Mouse (Mus musculus): ENCODE results near the gene Zfp266.
A peak's percentile ranks its signal among the peaks of the same experiment; 100 is the strongest.
"Not testable (repeated sequence)": the region's sequence is repeated elsewhere in the genome, so short reads cannot be mapped to it uniquely, and the experiment has no call there.

Zfp266 gene

DNA sequence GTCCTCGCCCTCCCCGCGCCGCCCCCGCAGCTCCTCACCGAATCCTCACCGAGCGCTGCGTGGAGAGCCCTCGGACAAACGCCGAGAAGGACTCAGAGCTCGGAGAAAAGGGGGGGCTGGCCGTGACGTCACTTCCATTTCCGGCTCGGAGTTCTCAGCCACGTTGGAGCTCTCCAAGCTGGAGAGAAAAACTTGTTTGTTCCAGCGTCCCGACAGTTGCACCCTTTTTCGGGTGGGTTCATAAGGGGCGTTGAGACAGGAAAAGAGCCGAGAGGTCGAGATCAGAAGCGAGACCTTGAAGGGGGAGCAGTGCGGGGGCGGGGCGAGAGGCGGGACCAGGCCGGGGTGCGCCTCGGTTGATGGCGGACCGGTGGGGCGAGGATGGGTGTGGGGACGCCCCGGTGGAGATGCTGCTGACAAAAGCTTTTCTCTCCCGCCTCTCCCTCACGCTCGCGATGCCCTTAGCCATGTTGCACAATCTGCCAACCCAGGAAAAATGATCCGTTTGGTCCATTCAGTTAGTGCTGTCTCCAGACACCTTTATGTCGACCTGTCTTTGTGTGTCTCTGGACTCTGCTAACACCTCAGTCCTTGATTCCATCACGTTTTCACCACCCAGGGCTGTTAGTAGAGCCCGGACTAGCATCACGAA lies at the start of gene Zfp266:
TSS of gene Zfp266 (minus strand) at position 112 of the 652 bp plus-strand sequence.
- DNase-seq (ENCODE audit: low spot score in 2 of 2) = peak; percentile 87 to 91

DNA sequence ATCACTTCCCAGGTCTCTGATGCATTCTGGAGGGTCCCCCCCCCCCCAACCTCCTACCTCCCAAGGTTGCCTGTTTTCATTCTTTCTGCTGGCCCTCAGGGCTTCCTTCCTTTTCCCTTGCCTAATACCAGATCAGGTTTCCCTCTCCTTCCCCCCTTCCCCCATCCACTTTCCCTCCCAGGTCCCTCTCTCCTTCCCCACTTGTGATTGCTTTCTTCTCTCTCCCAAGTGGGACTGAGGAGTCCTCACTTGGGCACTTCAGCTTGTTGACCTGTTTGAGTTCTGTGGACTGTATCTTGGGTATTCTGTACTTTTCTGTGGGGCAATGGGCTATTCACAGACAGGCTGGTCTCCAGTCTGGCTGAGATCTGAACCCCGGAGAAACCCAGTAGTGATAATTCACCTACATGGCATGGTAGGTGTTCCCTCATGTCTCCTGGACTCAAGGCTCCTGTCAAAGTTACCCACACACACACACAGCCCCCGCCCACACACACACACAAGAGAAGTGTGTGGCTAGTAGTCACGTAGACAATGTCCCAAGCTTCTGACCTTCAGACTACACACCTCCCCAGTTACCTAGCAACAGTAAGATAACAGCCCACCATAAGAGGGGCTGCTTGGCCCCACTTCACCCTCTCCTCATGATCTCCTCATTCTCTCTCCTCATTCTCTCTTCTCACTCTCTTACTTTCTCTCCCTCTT lies 44.3 kb upstream of the Zfp266 start:
- not testable (repeated sequence) for DNase-seq (ENCODE audit: low spot score in 2 of 2)

DNA sequence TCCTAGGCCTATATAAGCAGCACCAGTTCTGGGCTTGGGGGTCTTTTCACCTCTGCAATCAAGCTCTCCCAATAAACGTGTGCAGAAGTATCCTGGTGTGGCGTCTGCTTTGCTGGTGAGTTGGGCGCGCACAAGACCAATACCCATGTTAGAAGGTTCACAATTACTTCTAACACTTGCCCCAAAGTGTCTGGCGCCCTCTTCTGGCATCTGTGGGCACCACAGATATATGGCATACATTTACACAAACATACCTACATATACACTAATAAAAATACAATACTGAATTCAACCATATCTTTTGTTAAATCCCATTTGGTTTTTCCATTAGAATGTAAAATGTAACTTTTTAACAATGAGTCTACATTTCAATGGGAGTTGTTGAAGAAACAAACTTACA lies 41.0 kb upstream of the Zfp266 start:
- DNase-seq (ENCODE audit: low spot score in 2 of 2) = no peak

DNA sequence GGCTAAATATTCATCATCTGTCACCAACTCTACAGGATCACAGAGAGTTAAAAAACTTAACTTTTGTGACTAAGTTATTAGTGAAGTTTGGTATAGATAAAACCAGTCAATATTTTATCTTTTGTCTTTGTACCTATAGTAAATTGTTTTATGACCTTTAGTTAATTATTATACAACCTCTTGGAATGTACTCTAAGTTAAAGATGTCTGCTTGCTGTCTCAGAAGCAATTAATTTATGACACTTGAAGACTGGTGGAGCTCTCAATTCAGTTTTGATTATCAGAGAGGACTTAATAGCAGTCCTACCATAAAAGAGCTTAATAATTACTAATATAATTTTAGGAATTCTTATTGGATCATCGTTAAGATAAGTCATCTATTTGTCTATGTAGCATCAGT lies 31.5 kb upstream of the Zfp266 start:
- no peak for DNase-seq (ENCODE audit: low spot score in 2 of 2)

DNA sequence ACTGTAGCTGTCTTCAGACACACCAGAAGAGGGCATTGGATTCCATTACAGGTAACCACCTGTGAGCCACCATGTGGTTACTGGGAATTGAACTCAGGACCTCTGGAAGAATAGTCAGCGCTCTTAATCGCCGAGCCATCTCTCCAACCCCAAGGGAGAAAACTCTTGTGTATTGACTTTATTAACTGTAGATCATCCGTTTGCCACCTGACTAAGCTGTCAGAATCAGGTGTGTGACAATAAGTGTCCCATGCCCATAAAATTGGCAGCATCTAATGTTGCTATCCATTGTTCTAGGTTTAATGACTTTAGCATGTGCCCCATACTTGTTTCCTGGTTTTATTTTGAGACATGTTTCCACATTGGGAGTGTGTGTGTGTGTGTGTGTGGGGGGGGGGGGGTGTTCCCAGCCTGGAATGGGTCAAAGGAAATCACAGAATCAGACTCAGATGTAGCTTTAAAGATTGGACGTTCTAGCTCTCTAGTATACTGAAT lies 30.6 kb upstream of the Zfp266 start:
- DNase-seq (ENCODE audit: low spot score in 2 of 2) = peak; percentile 28 to 74

DNA sequence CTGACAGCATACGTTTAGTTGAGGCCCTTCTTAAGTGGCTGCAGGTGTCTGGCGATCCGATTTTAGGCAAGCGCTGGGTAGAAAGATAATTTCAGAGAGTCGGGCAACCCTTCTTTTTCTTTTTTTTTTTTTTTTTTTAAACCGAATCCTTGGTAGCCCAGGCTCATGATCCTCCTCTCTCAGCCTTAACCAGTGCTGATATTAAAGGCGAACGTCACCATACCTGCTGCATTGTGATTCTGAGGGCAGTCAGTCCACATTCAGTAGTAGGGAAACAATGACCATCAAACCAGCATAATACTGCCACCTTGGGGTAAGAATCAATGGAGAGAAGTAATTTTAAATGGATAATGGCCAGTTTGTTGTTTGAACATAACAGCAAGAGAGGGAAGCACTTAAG lies 23.9 kb upstream of the Zfp266 start:
- peak; percentile 20 for DNase-seq (ENCODE audit: low spot score in 2 of 2)

DNA sequence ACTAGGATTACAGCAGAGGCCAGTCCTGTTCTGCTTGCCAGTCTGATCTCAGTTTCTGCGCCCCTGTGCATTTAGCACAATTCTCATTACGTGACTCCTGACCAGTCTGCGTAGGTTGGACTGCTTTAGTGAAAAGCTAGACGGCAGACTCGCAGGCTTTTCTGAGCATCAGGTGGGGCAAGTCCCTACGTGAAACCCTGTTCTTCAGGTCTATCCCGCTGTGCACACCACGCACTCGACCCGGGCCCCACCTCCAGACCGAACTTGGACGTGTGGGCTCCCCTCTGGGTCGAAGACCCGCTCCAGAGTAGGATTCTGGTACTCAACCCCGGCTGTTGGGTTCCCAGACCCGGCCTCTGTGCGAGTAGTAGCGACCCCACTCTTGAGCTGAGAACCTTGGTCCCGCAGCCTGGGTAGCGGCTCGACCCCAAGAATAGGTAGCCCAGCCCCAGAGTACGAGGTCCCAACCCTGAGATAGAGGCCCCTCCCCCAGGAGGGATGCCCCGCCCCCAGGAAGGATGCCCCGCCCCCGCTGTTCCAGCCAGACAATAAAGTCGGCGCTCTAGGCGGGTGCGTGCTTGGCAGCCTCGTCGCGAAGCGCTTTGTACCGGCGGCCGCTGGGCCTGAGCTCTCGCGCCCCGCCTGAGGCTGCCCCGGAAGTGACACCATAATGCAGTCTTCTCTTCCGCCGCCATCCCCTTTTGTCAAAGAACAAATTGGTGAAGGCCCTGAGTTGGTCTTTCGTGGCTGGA lies 23.0 kb upstream of the Zfp266 start:
- DNase-seq (ENCODE audit: low spot score in 2 of 2) = peak; percentile 82 to 84

DNA sequence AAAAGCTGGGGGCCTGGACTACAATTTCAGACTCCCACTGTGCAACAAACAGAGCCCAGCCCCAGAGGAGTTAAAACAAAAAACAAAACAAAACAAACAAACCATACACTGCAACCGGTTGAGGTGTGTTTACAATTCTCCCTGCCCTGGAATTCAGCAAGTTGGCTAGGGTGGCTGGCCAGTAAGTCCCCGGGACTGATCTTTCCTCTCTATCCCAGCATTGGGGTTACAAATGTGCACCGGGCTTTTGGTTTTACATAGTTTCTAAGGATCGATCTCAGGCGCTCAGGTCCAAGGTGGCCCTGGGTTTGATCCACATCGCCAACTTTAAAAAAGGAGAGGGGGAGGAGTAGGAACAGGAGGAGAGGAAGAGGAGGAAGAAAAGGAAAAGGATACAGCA lies 22.3 kb upstream of the Zfp266 start:
- DNase-seq (ENCODE audit: low spot score in 2 of 2) = no peak

DNA sequence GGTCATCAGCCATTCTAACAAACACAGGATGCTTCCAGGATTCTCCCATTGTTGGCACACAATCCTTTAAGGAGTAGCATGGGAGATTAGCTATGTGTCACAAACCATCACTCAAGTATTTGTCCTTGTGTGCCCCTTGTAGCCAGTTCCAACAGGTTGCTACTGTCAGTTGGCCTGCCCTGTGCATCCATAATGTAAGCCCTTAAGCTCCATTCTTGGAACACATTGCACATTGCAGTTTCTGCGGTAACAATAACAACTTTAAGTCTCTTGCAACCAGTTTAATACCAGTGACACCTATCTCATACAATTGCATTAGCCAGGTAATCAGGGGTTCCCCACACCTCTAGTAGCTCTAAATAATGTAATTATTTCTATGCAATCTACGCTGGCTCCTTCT lies 15.4 kb upstream of the Zfp266 start:
- DNase-seq (ENCODE audit: low spot score in 2 of 2) = no peak

DNA sequence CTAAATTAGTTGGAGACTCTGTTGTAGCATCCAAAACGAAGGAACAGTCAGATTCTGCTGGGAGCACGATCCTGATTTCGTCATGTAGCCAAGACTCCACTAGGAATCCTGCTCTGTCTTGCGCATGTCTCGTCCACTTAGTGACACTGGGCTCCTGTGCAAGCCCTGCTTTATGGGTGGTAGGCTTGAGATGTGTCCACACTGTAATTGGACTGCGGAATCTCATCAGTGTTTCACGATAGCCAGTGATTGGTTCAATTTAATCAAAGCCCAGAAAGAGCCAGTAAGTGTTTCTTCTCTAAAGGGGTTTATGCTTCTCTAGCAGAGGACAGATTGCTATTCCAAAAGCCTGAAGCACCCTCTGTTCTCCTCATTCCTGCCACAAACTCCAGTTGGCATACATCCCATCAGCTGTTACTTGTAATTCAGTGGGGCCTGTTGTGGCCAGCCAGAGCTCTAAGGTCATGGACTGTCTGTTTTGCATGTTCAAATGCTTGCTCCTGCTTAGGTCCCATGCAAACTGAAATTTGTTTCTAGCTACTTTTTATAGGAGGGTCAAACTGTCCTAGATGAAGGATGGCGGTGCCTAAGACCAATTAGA lies 13.2 kb upstream of the Zfp266 start:
- no peak for DNase-seq (ENCODE audit: low spot score in 2 of 2)

DNA sequence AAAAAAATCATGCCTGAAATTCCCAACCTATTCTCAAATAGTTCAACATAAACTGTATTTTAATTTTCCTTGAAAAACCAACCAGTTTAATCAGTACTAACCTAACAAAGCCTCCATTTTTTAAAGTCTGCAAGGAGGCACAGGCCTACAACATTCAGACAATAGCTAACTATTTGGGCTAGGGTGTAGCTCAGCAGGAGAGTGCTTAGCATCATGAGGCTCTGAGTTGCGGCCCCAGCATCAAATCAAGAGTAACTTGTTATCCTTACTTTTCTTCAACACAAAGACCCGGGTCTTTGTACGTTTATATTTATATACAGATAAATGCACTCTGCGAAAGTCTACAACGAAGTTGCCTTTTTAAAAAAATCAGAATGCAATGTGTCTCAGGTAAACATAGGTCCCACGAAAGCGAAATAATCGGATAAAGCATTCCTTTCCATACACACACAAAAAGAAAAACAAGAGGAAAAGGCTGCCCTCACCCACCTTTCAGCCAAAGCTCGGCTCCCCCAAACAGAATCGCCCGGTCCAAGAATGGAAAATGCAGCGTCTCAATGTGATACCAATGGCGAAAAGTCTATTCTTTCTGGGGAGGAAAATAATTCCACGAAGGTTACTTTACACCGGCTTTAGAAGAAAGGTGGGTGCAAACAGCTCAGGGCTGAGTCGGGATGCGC lies 546 bp downstream of the Zfp266 start:
- DNase-seq (ENCODE audit: low spot score in 2 of 2) = no peak

DNA sequence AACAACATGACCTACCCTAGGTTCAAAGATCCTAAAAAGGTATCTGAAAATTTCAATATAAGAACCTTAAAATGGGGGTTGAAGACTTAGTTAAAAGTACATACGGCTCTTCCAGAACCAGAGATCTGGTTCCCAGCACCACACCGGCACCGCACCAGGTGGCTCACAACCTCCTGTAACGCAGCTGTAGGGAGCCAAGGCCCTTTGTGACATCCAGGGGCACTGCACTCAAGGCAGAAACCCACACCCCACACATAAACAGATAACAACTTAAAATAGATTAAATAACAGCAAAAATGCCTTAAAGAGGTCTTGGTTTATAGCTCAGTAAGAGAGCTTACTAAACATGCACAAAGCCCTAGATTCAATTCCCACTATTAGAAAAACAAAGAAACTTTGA lies 1.3 kb downstream of the Zfp266 start:
- DNase-seq (ENCODE audit: low spot score in 2 of 2) = no peak

DNA sequence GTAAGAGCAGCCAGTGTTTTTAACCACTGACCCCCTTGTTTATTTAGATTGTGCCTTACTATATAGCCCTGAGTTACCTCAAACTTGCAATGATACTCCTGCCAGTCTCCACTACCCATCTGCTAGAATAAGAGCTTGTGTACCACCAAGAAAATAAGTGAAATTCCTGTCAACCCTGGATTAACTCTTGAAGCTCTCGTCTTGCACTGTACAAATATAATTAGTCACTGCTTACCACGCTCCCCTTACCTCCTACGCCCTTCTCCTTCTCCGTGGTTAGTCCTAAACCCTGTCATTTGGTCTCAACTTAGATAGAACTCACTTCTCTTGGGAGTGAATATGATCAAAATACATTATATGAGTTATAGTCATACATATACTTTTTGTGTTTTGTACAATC lies 2.5 kb downstream of the Zfp266 start:
- DNase-seq (ENCODE audit: low spot score in 2 of 2) = no peak

DNA sequence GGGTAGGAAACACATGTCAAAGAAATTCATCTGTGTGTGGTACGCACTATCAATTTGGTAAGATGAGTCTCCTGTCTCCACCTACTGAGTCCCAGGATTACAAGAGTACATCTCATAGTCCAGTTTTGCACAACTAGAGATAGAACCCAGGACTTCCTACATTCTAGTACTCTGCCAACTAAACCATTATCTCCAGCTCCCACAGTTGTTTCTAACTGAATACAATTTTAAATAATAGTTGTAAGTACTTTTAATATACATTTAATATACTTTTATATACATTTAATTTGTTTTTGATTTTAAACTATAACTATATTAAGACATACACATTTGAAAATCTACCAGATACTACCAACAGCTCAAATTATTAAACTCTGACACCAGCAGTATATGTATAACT lies 3.5 kb downstream of the Zfp266 start:
- no peak for DNase-seq (ENCODE audit: low spot score in 2 of 2)

DNA sequence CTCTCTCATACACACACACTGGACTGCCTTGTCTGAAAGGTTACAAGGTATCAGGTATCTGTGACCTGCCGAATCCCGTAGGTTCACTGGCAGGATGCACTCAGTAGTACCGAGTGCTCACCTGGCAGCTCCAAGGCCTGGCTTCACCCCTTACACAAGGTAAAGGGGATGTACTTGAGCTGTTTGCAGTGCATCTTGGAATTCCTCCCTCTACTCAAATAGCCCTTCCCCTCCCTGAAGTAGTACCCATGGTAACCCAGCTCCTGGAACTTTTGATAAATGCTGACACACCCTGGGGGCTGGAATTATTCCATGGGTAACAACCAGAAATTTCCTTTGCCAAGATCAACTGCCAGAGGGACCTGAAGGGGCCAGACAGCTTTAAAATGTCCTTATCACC lies 7.2 kb downstream of the Zfp266 start:
- DNase-seq (ENCODE audit: low spot score in 2 of 2) = no peak

DNA sequence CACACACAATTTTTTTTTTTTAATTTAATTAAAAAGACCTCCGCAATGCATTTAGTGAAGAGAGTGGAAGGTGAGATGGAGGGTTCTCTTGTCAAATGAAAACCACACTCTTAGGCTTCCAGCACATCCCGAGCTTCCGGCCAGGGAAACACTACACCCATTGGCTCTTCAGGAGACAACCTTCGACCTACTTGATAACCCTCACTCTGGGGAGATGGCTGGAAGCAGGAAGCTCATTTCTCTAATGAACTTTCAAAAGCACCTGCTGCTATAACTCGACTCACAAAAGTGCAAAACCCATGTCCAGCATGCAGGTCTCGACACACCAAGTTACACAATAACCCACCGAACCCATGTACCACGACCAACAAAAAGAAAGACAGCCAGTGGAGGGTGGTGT lies 8.5 kb downstream of the Zfp266 start:
- no peak for DNase-seq (ENCODE audit: low spot score in 2 of 2)

DNA sequence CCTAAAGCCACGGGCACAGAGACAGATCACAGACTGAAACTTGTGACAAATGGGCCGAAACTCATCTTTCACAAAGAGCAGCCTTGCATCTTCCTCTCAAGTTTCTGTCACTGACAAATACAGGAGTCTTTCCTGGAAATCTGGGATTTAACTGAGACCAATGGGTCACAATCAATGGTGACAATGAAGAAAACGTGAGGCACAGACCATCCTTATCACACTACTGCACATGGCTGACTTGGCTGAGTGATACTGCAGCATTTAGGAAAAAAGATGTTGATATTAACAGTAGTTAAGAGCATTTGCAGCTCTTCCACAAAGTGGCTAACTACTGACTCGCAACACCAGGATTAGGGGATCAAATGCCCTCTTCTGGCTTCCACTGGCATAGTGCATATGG lies 9.6 kb downstream of the Zfp266 start:
- no peak for DNase-seq (ENCODE audit: low spot score in 2 of 2)

DNA sequence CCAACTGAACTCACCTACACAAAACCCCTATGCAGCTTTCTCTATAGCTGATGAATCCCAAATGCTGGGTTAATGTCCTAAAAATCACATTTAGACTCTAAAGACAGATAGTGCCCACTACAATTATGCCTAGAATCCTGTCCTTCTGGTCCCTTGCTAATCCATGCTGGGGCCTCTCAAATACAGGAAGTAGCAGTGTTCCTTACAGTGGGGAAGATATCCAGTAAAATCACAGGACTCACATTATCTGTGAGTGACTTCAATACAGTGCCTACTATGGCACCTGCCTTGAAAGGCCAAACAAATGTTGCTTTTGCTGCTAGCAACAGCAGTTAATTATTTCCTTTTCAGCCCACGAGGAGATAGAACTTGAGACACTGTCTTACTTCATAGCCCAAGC lies 10.9 kb downstream of the Zfp266 start:
- no peak for DNase-seq (ENCODE audit: low spot score in 2 of 2)

DNA sequence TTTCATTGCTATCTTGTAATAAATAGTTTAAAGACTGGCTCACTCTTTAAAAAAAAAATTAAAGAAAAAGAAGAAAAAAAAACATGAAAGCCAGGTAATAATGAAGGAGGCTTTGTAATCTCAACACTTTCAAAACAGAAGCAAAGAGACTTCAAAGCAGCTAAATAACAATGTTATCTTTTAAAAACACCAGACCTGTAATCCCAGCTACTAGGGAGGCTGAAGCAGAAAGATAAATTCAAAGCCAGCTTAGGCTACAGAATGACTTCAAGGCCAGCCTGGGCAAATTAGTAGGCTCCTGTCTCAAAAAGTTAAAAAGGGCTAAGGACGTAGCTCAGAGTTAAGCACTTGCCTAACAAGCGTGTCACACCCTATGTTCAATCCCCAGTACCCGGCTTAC lies 11.5 kb downstream of the Zfp266 start:
- no peak for DNase-seq (ENCODE audit: low spot score in 2 of 2)

DNA sequence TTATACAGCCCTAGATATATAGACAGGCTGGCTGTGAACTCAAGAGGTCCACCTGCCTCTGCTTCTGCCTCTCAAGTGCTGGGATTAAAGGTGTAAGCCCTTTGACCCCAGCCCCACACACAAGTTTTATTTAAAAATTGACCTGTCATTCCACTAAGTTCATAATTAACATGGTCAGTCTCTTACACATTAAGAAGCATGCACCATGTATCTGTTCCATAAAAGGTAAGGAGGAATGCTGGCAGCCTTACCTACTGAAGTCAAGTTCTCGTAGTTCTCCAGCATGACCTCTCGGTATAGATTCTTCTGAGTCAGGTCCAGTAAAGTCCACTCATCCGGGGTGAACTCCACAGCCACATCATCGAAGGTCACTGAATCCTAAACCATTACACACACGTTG lies 16.4 kb downstream of the Zfp266 start:
- DNase-seq (ENCODE audit: low spot score in 2 of 2) = no peak

DNA sequence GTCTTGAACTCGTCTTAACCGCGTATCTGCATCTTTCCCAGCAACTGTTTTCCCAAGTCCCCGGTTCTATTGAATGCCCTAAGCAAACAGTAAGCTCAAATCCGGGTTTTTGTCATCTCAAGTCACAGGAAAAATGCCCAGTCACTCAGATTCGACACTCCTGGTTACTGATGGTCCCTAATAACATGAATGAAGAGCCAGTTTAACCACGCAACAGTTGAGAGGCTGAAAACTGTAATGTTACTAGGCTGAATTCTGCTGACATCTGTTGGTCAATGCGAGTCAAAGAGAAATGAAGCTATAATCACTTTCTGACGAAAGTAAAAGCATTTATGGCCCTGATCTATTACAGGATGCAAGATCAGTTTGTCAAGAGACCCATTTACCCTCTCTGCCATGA lies 27.9 kb downstream of the Zfp266 start:
- peak in 1 of 2 experiments; percentile 6 for DNase-seq (ENCODE audit: low spot score in 2 of 2)
